8 mouse cellular contexts compared by ENCODE assay signal in the genomic region with DNA sequence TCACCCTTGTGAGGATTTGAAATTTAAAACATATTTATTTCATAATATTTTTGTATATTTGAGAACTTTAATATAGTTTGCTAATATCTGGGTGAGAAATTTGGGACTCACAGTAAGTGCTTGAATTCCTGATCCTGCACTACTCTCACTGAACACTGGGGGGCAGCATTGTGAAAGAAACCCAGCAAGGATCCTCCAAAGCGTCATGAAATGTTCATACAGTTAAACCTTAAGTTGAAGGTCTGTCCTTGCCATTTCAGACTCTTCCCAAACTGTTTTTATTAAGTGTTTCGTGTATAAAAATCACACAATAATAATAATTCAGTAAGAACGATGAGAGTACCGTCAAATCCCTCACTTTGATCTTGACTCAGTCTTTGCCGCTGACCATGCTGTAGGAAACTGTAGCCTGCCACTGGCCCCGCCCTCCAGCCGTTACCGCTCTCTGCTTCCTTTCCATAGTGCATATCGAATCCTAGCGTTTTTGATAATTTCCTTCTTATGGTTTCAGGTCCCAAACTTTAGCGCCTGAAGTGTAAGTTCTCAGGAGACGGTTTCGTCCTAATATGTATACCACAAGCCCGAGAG. TPM values are rescaled to one million over a fixed set of nuclear protein-coding genes. Genes with fewer than 3 reads are reported as not detected.
DNase-seq lines count a peak whose midpoint lies in the region; ATAC-seq lines count a peak whose summit lies in the region.

No protein-coding gene starts in this region.

- peaks cover 21% of the 10 kb centered on the region for H3K4me1 ChIP-seq in embryonic facial prominence, embryonic 13.5 days
- peaks cover 21% of the 10 kb centered on the region for H3K4me1 ChIP-seq in heart, embryonic 10.5 days
- no peaks in the 10 kb centered on the region for H3K4me1 ChIP-seq in kidney, embryonic 14.5 days (ENCODE audit: control insufficient read depth, insufficient read depth, low read length)
- H3K4me1 ChIP-seq in limb, embryonic 15.5 days, result peaks cover 5% of the 10 kb centered on the region; the same call in 1 of the 2 replicates

- H3K4me3 ChIP-seq in embryonic facial prominence, embryonic 13.5 days, result peak overlapping the region; percentile 26
- peak overlapping the region; percentile 36 for H3K4me3 ChIP-seq in heart, embryonic 10.5 days
- peak overlapping the region; percentile 12; the same call in 1 of the 2 replicates for H3K4me3 ChIP-seq in kidney, embryonic 14.5 days (ENCODE audit: low read length)
- peak overlapping the region; percentile 15 for H3K4me3 ChIP-seq in limb, embryonic 15.5 days

- H3K4me2 ChIP-seq in embryonic facial prominence, embryonic 13.5 days, result peak overlapping the region; percentile 56
- peak overlapping the region; percentile 44; the same call in 1 of the 2 replicates for H3K4me2 ChIP-seq in kidney, embryonic 14.5 days (replicated peaks; ENCODE audit: low read depth, low read length)
- H3K4me2 ChIP-seq in limb, embryonic 15.5 days, result peak overlapping the region; percentile 41

- no peaks in the 10 kb centered on the region for H3K9me3 ChIP-seq in embryonic facial prominence, embryonic 13.5 days
- H3K9me3 ChIP-seq in heart, embryonic 10.5 days, result no peaks in the 10 kb centered on the region
- no peaks in the 10 kb centered on the region for H3K9me3 ChIP-seq in kidney, embryonic 14.5 days (ENCODE audit: control insufficient read depth, low read length)
- no peaks in the 10 kb centered on the region for H3K9me3 ChIP-seq in limb, embryonic 15.5 days

- no peaks in the 10 kb centered on the region for H3K36me3 ChIP-seq in embryonic facial prominence, embryonic 13.5 days
- H3K36me3 ChIP-seq in heart, embryonic 10.5 days, result no peaks in the 10 kb centered on the region
- H3K36me3 ChIP-seq in kidney, embryonic 14.5 days (ENCODE audit: control insufficient read depth, insufficient read depth, low read length), result no peaks in the 10 kb centered on the region
- no peaks in the 10 kb centered on the region for H3K36me3 ChIP-seq in limb, embryonic 15.5 days

- peak; percentile 56 for DNase-seq in 3134 (ENCODE audit: extremely low read depth, insufficient read length, low spot score)
- peak; percentile 82 to 86 for DNase-seq in adrenal gland, postnatal 36 days
- DNase-seq in heart, embryonic 10.5 days (ENCODE audit: low spot score), result peak; percentile 88
- peak; percentile 42 to 68 for DNase-seq in monocyte, adult 2 months (ENCODE audit: low read depth in 1 of 2, low spot score in 2 of 2)
- DNase-seq in spleen, postnatal 36 days (ENCODE audit: low spot score in 2 of 2), result peak; percentile 67 to 81

- H3K9ac ChIP-seq in embryonic facial prominence, embryonic 13.5 days, result peak overlapping the region; percentile 44; the same call in 1 of the 2 replicates
- no peak overlapping the region for H3K9ac ChIP-seq in kidney, embryonic 14.5 days (ENCODE audit: low read depth, low read length)
- no peak overlapping the region for H3K9ac ChIP-seq in limb, embryonic 15.5 days

- ATAC-seq in embryonic facial prominence, embryonic 13.5 days (ENCODE audit: insufficient number of reproducible peaks, insufficient read depth, low FRiP score, low TSS enrichment, low read depth), result no peak
- ATAC-seq in kidney, embryonic 14.5 days (ENCODE audit: low FRiP score, low TSS enrichment), result no peak; the same call in 1 of the 2 replicates
- ATAC-seq in limb, embryonic 15.5 days (ENCODE audit: insufficient number of reproducible peaks, low FRiP score, low TSS enrichment, low read depth), result no peak

- H3K27ac ChIP-seq in embryonic facial prominence, embryonic 13.5 days, result no peak overlapping the region
- 0 out of 2 replicates have a peak overlapping the region, but pooled peaks have one; percentile 31 for H3K27ac ChIP-seq in heart, embryonic 10.5 days
- H3K27ac ChIP-seq in kidney, embryonic 14.5 days (ENCODE audit: low read depth, low read length), result no peak overlapping the region
- H3K27ac ChIP-seq in limb, embryonic 15.5 days, result no peak overlapping the region

- H3K27me3 ChIP-seq in embryonic facial prominence, embryonic 13.5 days, result peaks cover 1% of the 10 kb centered on the region; the same call in 1 of the 2 replicates
- H3K27me3 ChIP-seq in heart, embryonic 10.5 days (ENCODE audit: insufficient read depth, poor library complexity, severe bottlenecking), result peaks cover 1% of the 10 kb centered on the region; the same call in 1 of the 2 replicates
- no peaks in the 10 kb centered on the region for H3K27me3 ChIP-seq in kidney, embryonic 14.5 days (ENCODE audit: control insufficient read depth, insufficient read depth, low read length)
- H3K27me3 ChIP-seq in limb, embryonic 15.5 days, result no peaks in the 10 kb centered on the region

- WGBS in embryonic facial prominence, embryonic 13.5 days, result 22% methylated on average over 14 of the region's 14 CpGs
- 21% methylated on average over 14 of the region's 14 CpGs for WGBS in heart, embryonic 10.5 days
- WGBS in kidney, embryonic 14.5 days, result 23% methylated on average over 14 of the region's 14 CpGs
- WGBS in limb, embryonic 15.5 days, result 21% methylated on average over 14 of the region's 14 CpGs

RNA-seq across cellular contexts. Expression of a gene that starts 39.4 kb away (rescaled TPM):
- total RNA-seq in adrenal gland, postnatal 36 days (2021), result not detected
- not detected in 2 replicates for polyA plus RNA-seq in embryonic facial prominence, embryonic 13.5 days (2015; fragmentation: Nextera tagmentation; extraction: Ambion mirVana)
- not detected in 2 replicates for polyA plus RNA-seq in heart, embryonic 10.5 days (2016; fragmentation: Nextera tagmentation; extraction: Ambion mirVana)
- not detected in 2 replicates for polyA plus RNA-seq in kidney, embryonic 14.5 days (2014; fragmentation: Nextera tagmentation; extraction: Ambion mirVana)
- not detected in 2 replicates for polyA plus RNA-seq in limb, embryonic 15.5 days (2015; fragmentation: Nextera tagmentation; extraction: Ambion mirVana)
